Mouse (Mus musculus) CD4-positive, CD25-positive, alpha-beta regulatory T cell, adult 4 months (primary cell): ENCODE measurements around the gene Gm14444. TPM values are rescaled to one million over a fixed set of nuclear protein-coding genes. Genes with fewer than 3 reads are reported as not detected.
"Not testable (repeated sequence)": the region's sequence is repeated elsewhere in the genome, so short reads cannot be mapped to it uniquely, and the experiment has no call there.

Experiments used
- ATAC-seq: one replicate; pipeline ENCODE4 v1.8.0; 2017
- polyA plus RNA-seq, 2 experiments: library from polyadenylated mRNA; unstranded; fragments of 100-300 nt; shearing (Covaris generic); gene quantifications; one replicate each; pipeline ENCODE4 v1.2.1; 2017

The Gm14444 gene
- polyA plus RNA-seq: not detected

DNA sequence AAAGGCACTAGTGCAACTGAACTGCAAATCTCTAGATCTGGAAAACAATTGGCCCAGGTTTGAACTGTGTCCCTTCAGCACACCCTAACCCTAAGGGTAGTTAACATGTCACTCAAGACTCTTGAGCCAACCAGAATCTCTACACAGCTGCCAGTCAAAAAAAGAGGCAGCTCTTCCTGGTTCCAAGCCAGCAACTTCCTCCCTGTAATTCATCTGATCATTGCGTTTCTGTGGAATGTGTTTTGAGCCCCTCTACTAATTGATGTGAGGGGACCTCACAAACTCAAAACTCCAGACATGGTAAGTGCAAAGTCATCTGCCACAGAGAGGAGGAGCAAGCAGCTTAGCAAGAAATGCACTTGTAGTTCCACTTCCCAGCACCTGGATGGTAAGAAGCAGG is at the start of gene Gm14444:
Gene Gm14444, plus strand, starts transcription at position 220 of the 400 bp plus-strand sequence.
- ATAC-seq: not testable (repeated sequence)

DNA sequence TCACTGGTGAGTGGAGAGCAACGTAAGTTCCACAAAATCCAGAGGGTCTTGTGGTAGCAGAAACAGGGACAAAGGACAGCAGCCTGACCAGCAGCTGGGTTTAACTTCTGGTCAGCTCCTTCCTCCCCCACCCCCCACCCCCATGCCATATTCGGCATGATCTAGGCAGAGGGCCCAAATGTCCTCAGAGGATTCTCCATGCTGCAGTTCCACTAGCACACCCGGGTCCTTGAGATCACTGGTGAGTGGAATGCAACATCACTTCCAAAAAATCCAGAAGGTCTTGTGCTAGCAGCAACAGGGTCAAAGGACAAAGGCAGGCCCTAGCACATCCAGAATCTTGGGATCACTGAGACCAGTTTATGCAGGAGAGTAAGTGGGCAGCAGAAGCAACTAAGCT is 44.6 kb upstream of the Gm14444 start:
- not testable (repeated sequence) for ATAC-seq

DNA sequence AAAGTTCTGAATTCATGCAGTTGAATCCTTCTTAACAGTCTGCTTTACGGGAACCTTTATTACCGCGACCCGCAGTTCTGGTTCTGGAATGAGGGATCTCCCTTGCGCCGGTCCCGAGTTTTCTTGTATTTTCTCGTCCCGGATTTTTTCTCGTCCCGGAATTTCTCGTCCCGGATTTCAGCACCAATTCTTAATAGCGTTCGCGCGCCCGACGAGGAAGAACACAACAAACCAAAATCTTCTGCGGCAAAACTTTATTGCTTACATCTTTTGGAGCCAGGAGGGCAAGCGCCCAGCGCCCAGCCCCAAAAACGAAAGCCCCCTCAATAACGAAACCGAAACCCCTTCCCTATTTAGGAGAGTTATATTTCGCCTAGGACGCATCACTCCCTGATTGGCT is 34.2 kb downstream of the Gm14444 start:
- not testable (repeated sequence) for ATAC-seq

DNA sequence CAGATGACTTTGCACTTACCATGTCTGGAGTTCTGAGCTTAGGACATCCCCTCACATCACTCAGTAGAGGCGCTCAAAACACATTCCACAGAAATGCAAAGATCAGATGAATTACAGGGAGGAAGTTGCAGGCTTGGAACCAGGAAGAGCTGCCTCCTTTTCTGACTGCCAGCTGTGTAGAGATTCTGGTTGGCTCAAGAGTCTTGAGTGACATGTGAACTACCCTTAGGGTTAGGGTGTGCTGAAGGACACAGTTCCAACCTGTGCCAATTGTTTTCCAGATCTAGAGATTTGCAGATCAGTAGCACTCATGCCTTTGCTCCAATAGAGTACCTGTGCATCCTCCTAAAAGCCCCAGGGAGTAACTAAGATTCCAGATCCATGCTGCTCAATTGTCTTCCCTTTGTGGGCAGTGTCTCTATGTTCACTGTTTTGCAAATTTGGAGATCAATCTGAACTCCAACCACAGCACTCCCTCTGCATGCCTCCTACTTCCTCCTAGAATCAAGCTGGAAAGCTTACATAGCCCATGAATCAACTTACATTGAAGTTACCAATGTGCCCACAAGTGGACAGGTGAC is 57.7 kb downstream of the Gm14444 start, which contains the start of gene Gm14393:
Gene Gm14393, minus strand, starts transcription at position 101 of the 581 bp plus-strand sequence.
- ATAC-seq: not testable (repeated sequence)

Other genes with a start within 250 kb of the Gm14444 start
- gene Edn3, start 249.6 kb upstream of the Gm14444 start, polyA plus RNA-seq: not detected
- gene Gm14393, start 57.5 kb downstream of the Gm14444 start, polyA plus RNA-seq: not detected
- 1 to 10 TPM in 1 of 2 experiments, under 1 TPM in 1; 0.85 to 4.5 TPM for gene Gm14399, start 131.8 kb downstream of the Gm14444 start, polyA plus RNA-seq
- gene Gm14443, start 165.6 kb downstream of the Gm14444 start, polyA plus RNA-seq: under 1 TPM in 1 of 2 experiments, not detected in 1; 0.11 TPM
- gene Gm14391, start 196.7 kb downstream of the Gm14444 start, polyA plus RNA-seq: 1 to 10 TPM; 4.3 to 4.6 TPM